Mouse (Mus musculus): ENCODE measurements around the gene Olfr5. TPM values are rescaled to one million over a fixed set of nuclear protein-coding genes. Genes with fewer than 3 reads are reported as not detected.
A peak's percentile ranks its signal among the peaks of the same experiment; 100 is the strongest.
"Not testable (repeated sequence)": the region's sequence is repeated elsewhere in the genome, so short reads cannot be mapped to it uniquely, and the experiment has no call there.

Olfr5 gene
- total RNA-seq (2021) = not detected
- long read RNA-seq, experiment 1 = 0 reads
- long read RNA-seq, experiment 2 = 0 reads

GRCm38 (mm10) chr7:6486841-6487240 is at the start of gene Olfr5:
Gene Olfr5, minus strand, starts transcription at chr7:6486941.
- intact Hi-C loops (cut with DNase I) = no loop called here
- no peak for TF ChIP-seq CTCF (IDR thresholded peaks at IDR 0.05)

GRCm38 (mm10) chr7:6526141-6526540 is 39.4 kb upstream of the Olfr5 start:
- peak; percentile 31 for TF ChIP-seq CTCF (IDR thresholded peaks at IDR 0.05)
- H3K27ac ChIP-seq = no peak overlapping the region
- H3K4me3 ChIP-seq = no peak overlapping the region

More at GRCm38 (mm10) chr7:6486841-6487240, at the start of gene Olfr5:
- Histone ChIP-seq H3K4me3 (no peak within 1 kb of the TSS), H3K27ac (no peak within 1 kb of the TSS)
- no peak for DNase-seq

GRCm38 (mm10) chr7:6525001-6525400 is 38.3 kb upstream of the Olfr5 start:
- H3K27ac ChIP-seq = no peak overlapping the region

More at GRCm38 (mm10) chr7:6526141-6526540, 39.4 kb upstream of the Olfr5 start:
- no peak for DNase-seq
- intact Hi-C loops (cut with DNase I) = no loop called here

GRCm38 (mm10) chr7:6522850-6523249 is 36.1 kb upstream of the Olfr5 start, which contains the start of gene Olfr1349:
Gene Olfr1349, minus strand, starts transcription at chr7:6522950.
- no peak within 1 kb of the TSS for H3K4me3 ChIP-seq
- DNase-seq = no peak
- no peak for TF ChIP-seq CTCF (IDR thresholded peaks at IDR 0.05)
- H3K27ac ChIP-seq = no peak within 1 kb of the TSS
- intact Hi-C loops (cut with DNase I) = no loop called here

More at GRCm38 (mm10) chr7:6525001-6525400, 38.3 kb upstream of the Olfr5 start:
- intact Hi-C loops (cut with DNase I) = no loop called here
- no peak for DNase-seq
- TF ChIP-seq CTCF (IDR thresholded peaks at IDR 0.05) = no peak
- no peak overlapping the region for H3K4me3 ChIP-seq

GRCm38 (mm10) chr7:6521666-6522065 is 34.9 kb upstream of the Olfr5 start:
- DNase-seq = no peak
- H3K27ac ChIP-seq = no peak overlapping the region
- no peak overlapping the region for H3K4me3 ChIP-seq
- no peak for TF ChIP-seq CTCF (IDR thresholded peaks at IDR 0.05)
- intact Hi-C loops (cut with DNase I) = no loop called here

- H3K27ac ChIP-seq = no peak within 1 kb of the TSS
- TF ChIP-seq CTCF (IDR thresholded peaks at IDR 0.05) = no peak
- DNase-seq = no peak
- intact Hi-C loops (cut with DNase I) = loop anchor here (5.0 kb wide), 1 partner anchor 374 kb away; no protein-coding TSS in a partner anchor
- no peak within 1 kb of the TSS for H3K4me3 ChIP-seq
Observed at GRCm38 (mm10) chr7:6508648-6509047, 21.9 kb upstream of the Olfr5 start, which contains the start of gene Olfr1348. Gene Olfr1348, minus strand, starts transcription at chr7:6508748.

GRCm38 (mm10) chr7:6499655-6500054 is 12.9 kb upstream of the Olfr5 start, which contains the start of gene Olfr1347:
Gene Olfr1347, minus strand, starts transcription at chr7:6499755.
- Histone ChIP-seq H3K4me3 (no peak within 1 kb of the TSS), H3K27ac (no peak within 1 kb of the TSS)
- intact Hi-C loops (cut with DNase I) = no loop called here
- no peak for TF ChIP-seq CTCF (IDR thresholded peaks at IDR 0.05)
- DNase-seq = no peak

GRCm38 (mm10) chr7:6477633-6478032 is 9.1 kb downstream of the Olfr5 start:
- H3K4me3 ChIP-seq; H3K27ac ChIP-seq; DNase-seq; intact Hi-C loops (cut with DNase I): not testable (repeated sequence)

GRCm38 (mm10) chr7:6466951-6467350 is 19.8 kb downstream of the Olfr5 start, which contains the start of gene Olfr1346:
Gene Olfr1346, plus strand, starts transcription at chr7:6467101.
- intact Hi-C loops (cut with DNase I) = no loop called here
- no peak for DNase-seq
- TF ChIP-seq CTCF (IDR thresholded peaks at IDR 0.05) = no peak
- no peak within 1 kb of the TSS for H3K4me3 ChIP-seq
- H3K27ac ChIP-seq = no peak within 1 kb of the TSS

GRCm38 (mm10) chr7:6456399-6456798 is 30.3 kb downstream of the Olfr5 start:
- H3K4me3 ChIP-seq = no peak overlapping the region
- intact Hi-C loops (cut with DNase I) = no loop called here
- TF ChIP-seq CTCF (IDR thresholded peaks at IDR 0.05) = no peak
- DNase-seq = no peak
- no peak overlapping the region for H3K27ac ChIP-seq

- Histone ChIP-seq H3K27ac (no peak within 1 kb of the TSS), H3K4me3 (no peak within 1 kb of the TSS)
- intact Hi-C loops (cut with DNase I) = no loop called here
- no peak for TF ChIP-seq CTCF (IDR thresholded peaks at IDR 0.05)
- no peak for DNase-seq
Observed at GRCm38 (mm10) chr7:6455868-6456267, 30.9 kb downstream of the Olfr5 start, which contains the start of gene Olfr1336. Gene Olfr1336, plus strand, starts transcription at chr7:6456168.

- H3K4me3 ChIP-seq = no peak overlapping the region
Observed at GRCm38 (mm10) chr7:6447771-6448170, 39.0 kb downstream of the Olfr5 start.

GRCm38 (mm10) chr7:6441173-6441572 is 45.6 kb downstream of the Olfr5 start:
- no peak for DNase-seq
- no peak for TF ChIP-seq CTCF (IDR thresholded peaks at IDR 0.05)
- no peak overlapping the region for H3K4me3 ChIP-seq
- no peak overlapping the region for H3K27ac ChIP-seq
- intact Hi-C loops (cut with DNase I) = no loop called here

More at GRCm38 (mm10) chr7:6447771-6448170, 39.0 kb downstream of the Olfr5 start:
- no peak for TF ChIP-seq CTCF (IDR thresholded peaks at IDR 0.05)
- intact Hi-C loops (cut with DNase I) = no loop called here
- DNase-seq = no peak
- no peak overlapping the region for H3K27ac ChIP-seq

- H3K27ac ChIP-seq = no peak within 1 kb of the TSS
- no peak within 1 kb of the TSS for H3K4me3 ChIP-seq
- intact Hi-C loops (cut with DNase I) = loop anchor here (5.0 kb wide), 1 partner anchor 499 kb away; no protein-coding TSS in a partner anchor
- DNase-seq = no peak
- TF ChIP-seq CTCF (IDR thresholded peaks at IDR 0.05) = no peak
Observed at GRCm38 (mm10) chr7:6438388-6438787, 48.4 kb downstream of the Olfr5 start, which contains the start of gene Olfr1344. Gene Olfr1344, plus strand, starts transcription at chr7:6438688.

All from gastrocnemius, adult 2 months (tissue).